Mouse (Mus musculus) lung, embryonic 16.5 days (tissue): Measurements from ENCODE around the gene Alox8. TPM values are rescaled to one million over a fixed set of nuclear protein-coding genes. Genes with fewer than 3 reads are reported as not detected.

Experiments
- ATAC-seq: fragments of 200-750 bp; cut with Nextera tagmentation; 2 replicates; pipeline ENCODE4 v1.8.0; 2017; ENCODE audit warnings: low read depth, mild to moderate bottlenecking, moderate library complexity
- H3K27ac ChIP-seq: fragments of 300-500 bp; sonication (generic); 2 replicates; pipeline ENCODE4 v1.5.1; 2014; ENCODE audit warnings: mild to moderate bottlenecking, control low read depth, low read length
- H3K27me3 ChIP-seq: fragments of 300-500 bp; sonication (generic); 2 replicates; pipeline ENCODE4 v1.6.1; 2014; ENCODE audit warnings: low read depth, low read length, mixed read lengths; ENCODE audit not compliant: control insufficient read depth, insufficient read depth
- H3K36me3 ChIP-seq: fragments of 300-500 bp; sonication (generic); 2 replicates; pipeline ENCODE4 v1.6.1; 2014; ENCODE audit warnings: low read length; ENCODE audit not compliant: control insufficient read depth, insufficient read depth
- H3K4me1 ChIP-seq: fragments of 300-500 bp; sonication (generic); replicated peaks from 2 replicates; pipeline ENCODE4 v1.6.1; 2014; ENCODE audit warnings: low read length, mixed read lengths; ENCODE audit not compliant: control insufficient read depth, insufficient read depth
- H3K4me2 ChIP-seq: fragments of 300-500 bp; sonication (generic); 2 replicates; pipeline ENCODE4 v1.6.1; 2014; ENCODE audit warnings: low read depth, low read length, control low read depth
- H3K4me3 ChIP-seq: fragments of 300-500 bp; sonication (generic); 2 replicates; pipeline ENCODE4 v1.5.1; 2014; ENCODE audit warnings: mild to moderate bottlenecking, low read length, control low read depth
- H3K9ac ChIP-seq: fragments of 300-500 bp; sonication (generic); 2 replicates; pipeline ENCODE4 v1.6.1; 2014; ENCODE audit warnings: low read length, control low read depth
- H3K9me3 ChIP-seq: fragments of 300-500 bp; sonication (generic); 2 replicates; pipeline ENCODE4 v1.6.1; 2016; ENCODE audit warnings: low read length; ENCODE audit not compliant: control insufficient read depth
- WGBS: fragments of 180-500 bp; shearing (Covaris S2); extraction: QIAGEN DNeasy Blood & Tissue Kit; methylation state at CpG from one replicate; pipeline ENCODE4 v1.1.7; 2014; 5-methylcytosine and 5-hydroxymethylcytosine counted together
- polyA plus RNA-seq: library from polyadenylated mRNA; unstranded; fragments of >200 nt; fragmentation: Nextera tagmentation; extraction: Ambion mirVana; gene quantifications from 2 replicates; pipeline ENCODE4 v1.2.1, GENCODE M21; 2015

Gene Alox8
- polyA plus RNA-seq, 1 experiment from 2014 or later: 0.44 TPM

- 77% methylated on average over 12 of the region's 12 CpGs for WGBS
- Histone ChIP-seq H3K9ac (no peak overlapping the region), H3K9me3 (no peaks in the 10 kb centered on the region), H3K4me2 (no peak overlapping the region), H3K27me3 (peaks cover 2% of the 10 kb centered on the region; the same call in 1 of the 2 replicates), H3K27ac (no peak overlapping the region), H3K4me1 (no peaks in the 10 kb centered on the region), H3K4me3 (no peak overlapping the region), H3K36me3 (no peaks in the 10 kb centered on the region)
- no peak for ATAC-seq
These were observed 28.3 kb downstream of the Alox8 start for GRCm38 (mm10) chr11:69169313-69169712.

- ATAC-seq: peak; percentile 34; the same call in 1 of the 2 replicates
- no peaks in the 10 kb centered on the region for H3K9me3 ChIP-seq
- H3K4me2 ChIP-seq: no peak within 1 kb of the TSS
- no peak within 1 kb of the TSS for H3K4me3 ChIP-seq
- 3% methylated on average over 18 of the region's 18 CpGs for WGBS
- no peaks in the 10 kb centered on the region for H3K4me1 ChIP-seq
- H3K27me3 ChIP-seq: peaks cover 22% of the 10 kb centered on the region
- H3K27ac ChIP-seq: no peak within 1 kb of the TSS
- no peaks in the 10 kb centered on the region for H3K36me3 ChIP-seq
- H3K9ac ChIP-seq: no peak within 1 kb of the TSS
These were observed 40.8 kb downstream of the Alox8 start, which contains the start of gene Alox12b for GRCm38 (mm10) chr11:69156800-69157199. Gene Alox12b, plus strand, starts transcription at chr11:69156989.

- no peak for ATAC-seq
- Histone ChIP-seq H3K9me3 (no peaks in the 10 kb centered on the region), H3K27me3 (peaks cover 28% of the 10 kb centered on the region), H3K4me3 (no peak overlapping the region), H3K27ac (no peak overlapping the region), H3K4me2 (no peak overlapping the region), H3K4me1 (peaks cover 3% of the 10 kb centered on the region; the same call in 1 of the 2 replicates), H3K36me3 (no peaks in the 10 kb centered on the region), H3K9ac (no peak overlapping the region)
- WGBS: 27% methylated on average over 1 of the region's 1 CpGs
These were observed 42.3 kb downstream of the Alox8 start for GRCm38 (mm10) chr11:69155351-69155750.

GRCm38 (mm10) chr11:69153831-69154230 is 43.8 kb downstream of the Alox8 start:
- Histone ChIP-seq H3K27me3 (peaks cover 28% of the 10 kb centered on the region), H3K9ac (no peak overlapping the region), H3K4me2 (no peak overlapping the region), H3K36me3 (no peaks in the 10 kb centered on the region), H3K9me3 (no peaks in the 10 kb centered on the region), H3K4me1 (peaks cover 3% of the 10 kb centered on the region; the same call in 1 of the 2 replicates), H3K4me3 (no peak overlapping the region), H3K27ac (no peak overlapping the region)
- ATAC-seq: no peak
- 69% methylated on average over 8 of the region's 8 CpGs for WGBS

GRCm38 (mm10) chr11:69151004-69151403 is 46.6 kb downstream of the Alox8 start:
- H3K4me2 ChIP-seq: peak overlapping the region; percentile 50
- H3K9ac ChIP-seq: no peak overlapping the region
- no peaks in the 10 kb centered on the region for H3K36me3 ChIP-seq
- peak overlapping the region; percentile 25 for H3K4me3 ChIP-seq
- peaks cover 9% of the 10 kb centered on the region; the same call in 1 of the 2 replicates for H3K27me3 ChIP-seq
- no peaks in the 10 kb centered on the region for H3K9me3 ChIP-seq
- H3K4me1 ChIP-seq: peaks cover 3% of the 10 kb centered on the region; the same call in 1 of the 2 replicates
- 60% methylated on average over 6 of the region's 6 CpGs for WGBS
- H3K27ac ChIP-seq: no peak overlapping the region
- no peak for ATAC-seq

GRCm38 (mm10) chr11:69150444-69150843 is 47.2 kb downstream of the Alox8 start:
- Histone ChIP-seq H3K9me3 (no peaks in the 10 kb centered on the region), H3K4me3 (peak overlapping the region; percentile 25), H3K27me3 (peaks cover 9% of the 10 kb centered on the region; the same call in 1 of the 2 replicates), H3K4me2 (peak overlapping the region; percentile 50), H3K36me3 (no peaks in the 10 kb centered on the region), H3K9ac (peak overlapping the region; percentile 15; the same call in 1 of the 2 replicates), H3K4me1 (peaks cover 3% of the 10 kb centered on the region; the same call in 1 of the 2 replicates), H3K27ac (no peak overlapping the region)
- 0 out of 2 replicates have a peak, but pooled peaks have one; percentile 38 for ATAC-seq
- 5% methylated on average over 7 of the region's 7 CpGs for WGBS

GRCm38 (mm10) chr11:69149728-69150127 is 47.9 kb downstream of the Alox8 start:
- Histone ChIP-seq H3K36me3 (no peaks in the 10 kb centered on the region), H3K9me3 (no peaks in the 10 kb centered on the region), H3K4me3 (no peak overlapping the region), H3K4me2 (no peak overlapping the region), H3K4me1 (peaks cover 3% of the 10 kb centered on the region; the same call in 1 of the 2 replicates), H3K27me3 (peaks cover 9% of the 10 kb centered on the region; the same call in 1 of the 2 replicates), H3K9ac (0 out of 2 replicates have a peak overlapping the region, but pooled peaks have one; percentile 6), H3K27ac (no peak overlapping the region)
- no peak for ATAC-seq
- 61% methylated on average over 6 of the region's 6 CpGs for WGBS

- no peak overlapping the region for H3K9ac ChIP-seq
- 89% methylated on average over 5 of the region's 5 CpGs for WGBS
- H3K36me3 ChIP-seq: no peaks in the 10 kb centered on the region
- no peaks in the 10 kb centered on the region for H3K9me3 ChIP-seq
- H3K4me3 ChIP-seq: no peak overlapping the region
- no peak overlapping the region for H3K4me2 ChIP-seq
- peaks cover 9% of the 10 kb centered on the region; the same call in 1 of the 2 replicates for H3K27me3 ChIP-seq
- ATAC-seq: no peak
- H3K27ac ChIP-seq: no peak overlapping the region
- H3K4me1 ChIP-seq: peaks cover 3% of the 10 kb centered on the region; the same call in 1 of the 2 replicates
These were observed 49.1 kb downstream of the Alox8 start for GRCm38 (mm10) chr11:69148451-69148960.

- Histone ChIP-seq H3K9me3 (no peaks in the 10 kb centered on the region), H3K4me2 (no peak overlapping the region), H3K4me3 (no peak overlapping the region), H3K9ac (no peak overlapping the region), H3K27ac (no peak overlapping the region), H3K27me3 (peaks cover 8% of the 10 kb centered on the region; the same call in 1 of the 2 replicates), H3K36me3 (no peaks in the 10 kb centered on the region), H3K4me1 (peaks cover 3% of the 10 kb centered on the region; the same call in 1 of the 2 replicates)
- no peak for ATAC-seq
- WGBS: 58% methylated on average over 7 of the region's 7 CpGs
These were observed 50.1 kb downstream of the Alox8 start for GRCm38 (mm10) chr11:69147546-69147945.
